Mouse (Mus musculus) G1E (cell line): Measurements from ENCODE around the gene Pecr.

Experiments
- CTCF ChIP-seq: IDR thresholded peaks from 2 replicates; pipeline ENCODE4 v1.5.1; 2012; ENCODE audit warnings: low read depth, low read length, inconsistent platforms, mixed read lengths
- GATA1 ChIP-seq: IDR thresholded peaks from 2 replicates; pipeline ENCODE4 v1.6.1; 2012; ENCODE audit warnings: borderline replicate concordance, low read length, inconsistent platforms, mixed read lengths

DNA sequence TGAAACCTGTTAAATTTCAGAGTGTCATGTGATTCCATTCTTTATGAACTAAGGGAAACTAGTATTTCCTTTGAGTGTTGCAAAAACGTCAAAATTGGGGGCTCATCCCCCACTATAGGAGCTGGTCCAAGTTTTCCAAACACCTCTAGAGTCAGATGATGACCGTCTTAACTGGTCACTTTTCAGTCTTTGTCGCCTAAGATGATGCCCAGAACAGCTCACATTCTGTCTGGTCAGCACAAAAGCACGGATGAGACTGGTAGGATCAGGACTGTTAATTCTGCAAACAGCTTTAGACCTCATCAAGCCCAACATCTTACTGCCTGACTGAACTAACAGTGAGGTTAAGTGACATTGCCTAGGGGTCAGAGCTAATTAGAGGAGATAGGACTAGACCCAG is 24.8 kb upstream of the Pecr start:
- TF ChIP-seq CTCF (no peak), GATA1 (no peak)
